Mouse (Mus musculus) liver, adult (tissue): Measurements from ENCODE around the gene Usp43.

ENCODE experiments used
- GATA4 ChIP-seq: IDR thresholded peaks from 2 replicates; pipeline ENCODE4 v1.6.1; 2014; ENCODE audit warnings: mild to moderate bottlenecking, low read length; ENCODE audit not compliant: insufficient replicate concordance

The Usp43 gene

DNA sequence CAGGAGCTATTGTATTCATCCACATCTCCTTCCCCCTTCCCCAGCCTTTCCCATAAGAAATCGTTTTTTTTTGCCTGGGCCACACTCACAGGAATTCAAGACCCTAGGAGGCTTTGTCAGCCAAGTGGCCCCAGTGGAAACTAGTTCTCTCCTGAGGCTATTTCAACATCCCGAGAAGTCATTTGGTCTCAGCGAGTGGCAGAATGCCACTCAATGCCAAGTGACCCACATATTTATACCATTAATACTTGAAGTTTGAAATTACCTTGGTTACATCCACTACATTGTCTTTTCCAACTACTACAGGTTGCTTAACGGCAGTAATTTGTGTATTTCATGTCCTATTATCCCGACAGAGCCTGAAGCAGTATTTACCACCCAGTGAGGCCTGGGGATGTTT, 70.2 kb downstream of the Usp43 start:
- no peak for TF ChIP-seq GATA4

GRCm38 (mm10) chr11:67845193-67845592, 76.8 kb downstream of the Usp43 start:
- TF ChIP-seq GATA4: no peak

GRCm38 (mm10) chr11:67839810-67840209, 82.1 kb downstream of the Usp43 start:
- no peak for TF ChIP-seq GATA4

DNA sequence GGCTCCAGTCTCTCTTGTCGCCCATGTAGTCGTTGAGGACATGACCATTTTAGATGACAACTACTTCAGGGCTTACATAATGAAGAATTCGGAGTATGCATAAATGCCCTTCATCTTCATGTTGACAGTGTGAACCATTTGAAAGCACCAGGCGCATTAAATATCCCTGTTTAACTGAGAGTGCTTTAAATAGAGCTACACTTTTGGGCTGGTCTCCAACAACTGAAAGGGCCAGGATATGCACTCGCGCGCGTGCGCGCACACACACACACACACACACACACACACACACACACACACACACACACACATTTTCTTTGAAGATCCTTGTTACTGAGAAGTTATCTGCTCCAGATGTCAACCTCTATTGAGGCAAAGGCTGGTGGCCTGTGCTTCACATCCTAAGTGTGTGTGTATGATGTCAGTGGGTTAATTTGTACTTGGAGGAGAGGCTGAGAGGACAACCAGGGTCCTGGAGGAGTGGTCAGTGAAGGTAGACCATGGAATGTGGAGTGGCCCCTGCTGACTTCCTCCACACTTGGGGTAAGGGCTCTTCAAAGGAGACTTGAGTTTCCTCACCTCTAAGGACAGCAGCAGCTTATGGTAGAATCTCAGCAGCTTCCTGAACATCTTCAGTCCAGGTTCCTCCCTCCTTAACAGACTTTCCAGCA, 86.4 kb downstream of the Usp43 start:
- TF ChIP-seq GATA4: no peak

DNA sequence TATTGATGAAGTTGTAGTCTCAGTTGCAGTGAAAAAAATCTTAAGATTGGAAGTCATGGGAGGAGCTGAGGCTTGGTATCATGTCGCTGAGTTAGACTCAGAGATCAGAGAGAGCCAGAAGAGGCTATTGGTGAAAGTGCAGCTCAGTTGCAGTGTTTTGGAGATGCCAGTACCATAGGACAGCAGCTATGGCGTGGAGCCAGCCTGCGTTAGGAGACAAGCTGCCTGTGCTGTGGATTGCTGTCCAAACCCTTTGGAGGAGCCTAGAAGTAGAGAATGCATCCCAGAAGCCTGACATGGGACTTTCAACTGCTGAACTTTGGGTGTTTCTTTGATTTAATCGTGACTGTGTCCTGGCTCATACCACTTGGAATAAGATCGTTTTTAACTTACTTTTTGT, 90.1 kb downstream of the Usp43 start:
- no peak for TF ChIP-seq GATA4

GRCm38 (mm10) chr11:67829530-67829929, 92.4 kb downstream of the Usp43 start:
- TF ChIP-seq GATA4: no peak

GRCm38 (mm10) chr11:67828360-67829059, 93.4 kb downstream of the Usp43 start:
- TF ChIP-seq GATA4: no peak

DNA sequence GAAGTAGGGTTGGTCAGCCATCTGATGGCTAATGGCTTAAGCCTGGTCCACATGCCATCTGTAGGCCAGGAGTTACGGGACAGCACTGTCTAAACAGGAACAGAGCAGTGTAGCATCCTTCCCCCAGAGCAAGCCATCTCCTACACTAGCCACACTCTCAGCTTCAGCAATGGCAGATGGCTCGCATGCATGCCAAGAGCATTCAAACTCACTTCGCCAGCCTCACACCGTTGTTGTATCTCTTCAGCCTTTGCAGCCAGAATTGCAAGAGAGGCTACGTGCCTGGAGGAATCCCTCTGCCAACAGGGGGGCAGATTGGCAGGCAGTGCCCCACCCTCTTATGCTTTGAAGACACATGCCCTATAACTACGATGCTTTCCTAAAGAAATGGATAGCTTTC, 100.4 kb downstream of the Usp43 start:
- no peak for TF ChIP-seq GATA4

- TF ChIP-seq GATA4: no peak
These were observed 101.7 kb downstream of the Usp43 start for GRCm38 (mm10) chr11:67820221-67820620.

- no peak for TF ChIP-seq GATA4
These were observed 102.3 kb downstream of the Usp43 start for GRCm38 (mm10) chr11:67819604-67820003.

- no peak for TF ChIP-seq GATA4
These were observed 110.4 kb downstream of the Usp43 start for GRCm38 (mm10) chr11:67811535-67811934.

- no peak for TF ChIP-seq GATA4
These were observed 113.9 kb downstream of the Usp43 start for GRCm38 (mm10) chr11:67808051-67808450.

DNA sequence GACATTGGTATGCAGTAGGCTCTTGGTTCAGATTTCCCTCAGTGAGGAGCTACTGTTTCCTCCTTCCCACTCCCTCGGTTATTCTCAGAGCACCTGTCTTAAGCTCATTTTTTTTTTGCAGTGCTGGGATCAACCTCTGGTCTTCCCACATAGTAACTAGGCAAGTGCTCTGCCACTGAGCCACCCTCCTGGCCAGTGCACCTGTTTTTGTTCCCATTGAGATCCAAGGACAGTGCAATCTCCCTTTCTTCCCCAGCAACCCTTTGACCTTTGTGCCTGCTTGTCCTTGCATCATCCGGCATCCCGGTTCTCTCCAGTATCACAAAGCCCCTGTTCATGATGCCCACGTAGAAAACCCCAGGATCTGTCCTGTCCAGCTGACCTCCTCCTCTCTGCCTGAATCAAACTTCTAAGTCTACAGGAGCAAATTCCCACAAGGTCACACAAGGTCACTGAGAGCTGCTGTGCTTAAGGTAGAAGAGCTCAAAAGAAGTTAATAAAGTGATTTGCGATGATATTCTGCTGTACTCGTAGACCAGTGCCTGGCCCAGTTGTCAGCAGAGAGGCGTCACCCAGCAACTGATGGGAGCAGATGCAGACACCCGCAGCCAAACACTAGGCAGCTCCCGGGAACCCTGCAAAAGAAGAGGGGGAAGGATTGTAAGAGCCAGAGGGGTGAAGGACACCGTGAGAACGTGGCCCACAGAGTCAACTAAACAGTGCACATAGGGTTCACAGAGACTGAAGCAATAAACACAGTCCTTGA, 114.9 kb downstream of the Usp43 start:
- TF ChIP-seq GATA4: no peak

DNA sequence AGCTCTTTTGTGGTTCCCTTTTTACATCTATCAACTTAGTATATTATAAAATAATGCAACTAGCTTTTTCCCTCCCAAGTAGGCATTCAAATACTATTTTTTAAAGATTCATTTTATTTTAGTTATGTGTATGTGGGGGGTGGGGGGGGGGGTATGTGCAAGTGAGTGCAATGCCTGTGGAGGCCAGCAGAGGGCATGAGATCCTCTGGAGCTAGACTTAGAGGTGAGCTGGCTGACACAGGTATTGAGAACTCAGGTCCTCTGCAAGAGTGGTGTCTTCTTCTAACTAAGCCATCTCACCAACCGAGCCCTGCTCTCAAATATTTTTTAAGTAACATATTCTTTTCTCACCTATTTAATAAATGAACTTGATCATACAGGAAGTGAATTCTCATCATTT, 116.4 kb downstream of the Usp43 start:
- TF ChIP-seq GATA4: no peak
